Mouse (Mus musculus) cerebellum, postnatal 4 days (tissue): ENCODE measurements at regions not wholly inside any gene's neighbourhood (a gene's known extent, or its start where the extent isn't known, plus 50 kb on each side); places are given as distances from the start of the nearest gene placed in this dataset.
"Not testable (repeated sequence)": the region's sequence is repeated elsewhere in the genome, so short reads cannot be mapped to it uniquely, and the experiment has no call there.

Experiments
- DNase-seq, 2 experiments: peaks; one replicate each; pipeline ENCODE4 v3.0.0; 2022; ENCODE audit warnings: low spot score in 2 of 2, mixed read lengths in 1 of 2

DNA sequence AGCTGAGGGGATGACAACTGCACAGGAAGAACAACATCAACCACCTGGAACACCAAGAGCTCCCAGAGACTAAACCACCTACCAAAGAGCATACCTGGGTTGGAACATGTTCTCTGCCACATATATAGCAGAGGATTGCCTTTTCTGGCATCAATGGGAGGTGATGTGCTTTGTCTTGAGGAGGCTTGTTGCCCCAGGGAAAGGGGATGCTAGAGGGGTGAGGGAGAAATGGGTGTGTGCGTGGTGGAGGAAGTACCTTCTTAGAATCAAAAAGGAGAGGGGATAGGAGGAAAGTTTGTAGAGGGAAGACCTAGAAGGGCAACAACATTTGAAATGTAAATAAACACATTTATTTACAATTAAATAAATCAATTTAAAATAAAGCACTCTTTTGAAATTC is 358.5 kb upstream of the Pfkp start:
- DNase-seq = no peak

DNA sequence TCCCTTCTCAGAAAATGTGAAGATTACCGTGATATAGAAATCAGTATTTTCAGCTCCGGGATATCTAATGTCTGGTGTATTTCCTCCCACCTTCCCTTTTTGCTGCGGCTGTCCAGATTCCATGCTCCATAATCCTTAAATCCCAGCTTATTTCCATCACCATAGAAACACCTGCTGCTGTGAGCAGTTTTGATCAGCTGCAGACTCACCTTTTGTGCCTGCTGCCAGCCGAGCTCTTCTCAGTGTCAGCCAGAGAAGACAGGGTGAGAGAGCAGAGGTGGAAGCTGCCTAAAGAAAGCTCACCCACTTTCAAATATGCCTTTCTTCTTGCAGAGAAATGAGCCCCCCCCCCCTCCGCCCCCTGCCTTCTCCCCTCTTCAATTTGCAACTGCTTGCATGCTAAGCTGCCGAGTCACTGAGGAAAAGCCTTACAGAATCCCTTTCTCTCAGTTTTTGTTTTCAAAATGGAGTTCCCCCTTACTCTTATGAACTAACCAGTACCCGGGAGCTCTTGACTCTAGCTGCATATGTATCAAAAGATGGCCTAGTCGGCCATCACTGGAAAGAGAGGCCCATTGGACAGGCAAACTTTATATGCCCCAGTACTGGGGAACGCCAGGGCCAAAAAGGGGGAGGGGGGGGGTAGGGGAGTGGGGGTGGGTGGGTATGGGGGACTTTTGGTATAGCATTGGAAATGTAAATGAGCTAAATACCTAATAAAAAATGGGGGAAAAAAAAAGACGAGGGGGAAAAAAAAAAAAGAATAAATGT is 350.1 kb upstream of the Pfkp start:
- DNase-seq = not testable (repeated sequence)

DNA sequence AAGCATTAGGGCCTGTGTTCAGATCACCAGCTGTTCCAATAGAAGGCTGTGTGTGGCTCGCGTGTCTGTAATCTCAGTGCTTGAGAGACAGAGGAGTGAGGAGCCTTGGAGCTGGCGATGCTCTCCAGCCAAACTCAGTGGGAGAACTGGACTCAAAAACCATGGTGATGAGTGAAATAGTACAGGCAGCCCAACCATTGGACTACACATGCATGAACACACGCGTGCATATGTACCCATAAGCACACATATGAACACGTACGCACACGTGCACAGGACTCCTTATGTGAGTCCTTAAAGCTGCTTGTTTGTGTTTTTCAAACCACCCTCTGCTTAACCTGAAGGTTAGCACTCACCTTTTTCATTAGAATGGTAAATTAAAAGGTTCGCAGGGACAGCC is 349.5 kb upstream of the Pfkp start:
- DNase-seq = no peak

DNA sequence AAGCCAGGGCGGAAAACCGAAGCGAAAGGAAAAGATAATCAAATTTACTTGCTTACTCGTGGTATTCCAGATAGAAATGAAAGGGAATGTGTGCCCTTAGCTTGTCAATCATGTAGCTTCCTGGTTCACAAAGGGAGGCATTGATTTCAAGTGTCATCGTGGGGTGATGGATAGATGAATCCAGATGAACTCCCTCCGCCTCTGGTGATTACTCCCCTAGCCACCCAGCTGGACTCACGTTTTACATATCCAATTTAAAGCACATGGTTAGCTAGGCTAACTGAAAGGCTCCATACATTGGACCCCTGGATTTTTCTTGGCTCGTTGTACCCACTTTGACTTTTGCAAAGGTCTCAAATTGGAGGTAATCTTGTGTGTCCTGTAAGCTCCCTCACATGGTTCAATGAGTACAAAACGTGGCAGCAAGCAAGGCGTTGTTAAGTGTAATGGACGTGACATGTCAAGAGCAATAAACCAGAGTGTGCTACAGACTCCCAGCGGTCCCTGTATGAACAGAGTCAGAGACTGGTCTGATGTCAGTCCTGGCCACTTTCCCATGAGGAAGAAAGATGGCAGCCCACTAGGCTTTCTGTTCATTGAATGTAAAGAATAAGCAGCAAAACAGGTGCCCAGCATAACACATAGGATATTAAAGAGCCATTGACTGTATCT is 343.9 kb upstream of the Pfkp start:
- no peak for DNase-seq

DNA sequence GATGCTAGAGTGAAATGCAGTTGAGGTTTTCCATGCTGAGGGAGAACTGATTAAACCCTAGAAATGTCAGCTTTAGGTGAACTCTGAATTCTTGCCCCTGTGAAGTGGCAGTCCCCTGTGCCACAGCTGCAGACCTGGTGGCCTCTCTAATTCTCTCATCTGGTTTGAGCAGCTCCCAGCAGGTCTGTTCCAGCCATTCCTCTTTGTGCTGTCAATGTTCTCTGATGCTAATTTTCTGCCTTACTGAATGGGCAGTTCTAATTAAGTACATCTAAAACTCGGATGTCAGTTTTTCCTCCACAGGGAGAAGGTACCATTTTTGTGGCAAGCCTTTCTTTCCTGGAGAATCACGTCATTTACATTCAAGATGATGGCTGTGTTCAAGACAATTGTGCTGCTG is 343.1 kb upstream of the Pfkp start:
- no peak for DNase-seq

DNA sequence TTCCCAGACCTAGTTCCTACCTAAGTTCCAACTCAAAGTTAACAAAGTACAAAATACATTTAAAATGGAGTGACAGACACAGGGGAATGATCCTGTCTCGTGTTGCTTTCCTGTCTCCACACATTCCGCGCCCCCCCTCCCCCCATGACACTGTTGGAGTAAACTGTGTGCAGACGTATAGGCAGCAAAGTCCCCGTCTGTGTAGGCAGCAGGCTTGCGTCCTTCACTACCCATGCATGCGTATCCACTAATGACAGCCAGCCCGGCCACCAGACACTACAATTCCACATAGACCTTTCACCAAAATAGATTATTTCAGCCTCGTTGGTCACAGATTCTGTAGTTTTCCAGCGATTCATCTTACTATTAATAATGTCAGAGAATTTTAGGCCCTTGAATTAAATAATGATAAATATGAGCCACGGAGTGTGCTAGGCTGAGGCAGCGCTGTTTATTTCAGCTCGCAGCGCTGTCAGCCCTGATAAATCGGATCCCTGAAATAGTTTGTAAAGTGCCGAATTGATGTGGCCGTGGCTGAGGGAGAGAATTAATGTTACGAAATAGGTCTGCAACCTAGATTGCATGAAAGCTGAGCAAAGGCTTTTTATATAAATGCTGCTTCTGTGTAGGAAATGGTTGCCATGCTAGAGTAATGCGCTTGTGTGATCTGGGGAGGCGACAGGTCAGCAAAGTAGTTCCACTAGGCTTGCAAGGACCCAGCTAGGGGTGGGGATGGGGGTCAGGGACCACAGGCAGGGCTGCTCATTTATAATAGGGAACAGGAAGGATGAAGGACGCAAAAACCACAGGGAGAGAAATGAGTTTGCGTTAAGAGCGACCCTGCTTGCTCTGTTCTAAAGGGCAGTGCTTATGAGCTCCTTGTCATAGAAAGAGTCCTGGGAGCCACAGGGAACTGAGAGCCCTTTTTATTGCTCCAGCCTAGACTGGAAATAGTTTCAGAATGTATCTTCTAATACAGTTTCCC is 336.7 kb upstream of the Pfkp start:
- DNase-seq = no peak

DNA sequence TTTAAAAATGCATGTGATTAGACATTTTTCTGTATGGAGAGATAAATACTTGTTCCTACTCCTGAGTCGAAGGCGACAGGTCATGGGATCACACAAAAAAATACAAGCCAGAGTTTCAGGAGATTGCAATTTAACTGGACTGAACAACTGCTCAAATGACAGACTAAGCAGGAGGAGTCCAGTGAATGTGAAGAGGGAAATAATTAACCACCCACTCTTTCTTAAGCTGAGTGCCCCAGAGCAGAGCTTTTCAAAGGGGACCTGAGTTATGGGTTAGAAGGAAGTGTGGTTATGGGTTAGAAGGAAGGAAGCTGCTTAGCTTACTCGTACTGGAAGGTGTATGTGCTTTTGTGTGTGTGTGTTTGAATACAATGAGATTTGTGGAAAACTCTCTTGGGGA is 307.1 kb upstream of the Pfkp start:
- no peak for DNase-seq

DNA sequence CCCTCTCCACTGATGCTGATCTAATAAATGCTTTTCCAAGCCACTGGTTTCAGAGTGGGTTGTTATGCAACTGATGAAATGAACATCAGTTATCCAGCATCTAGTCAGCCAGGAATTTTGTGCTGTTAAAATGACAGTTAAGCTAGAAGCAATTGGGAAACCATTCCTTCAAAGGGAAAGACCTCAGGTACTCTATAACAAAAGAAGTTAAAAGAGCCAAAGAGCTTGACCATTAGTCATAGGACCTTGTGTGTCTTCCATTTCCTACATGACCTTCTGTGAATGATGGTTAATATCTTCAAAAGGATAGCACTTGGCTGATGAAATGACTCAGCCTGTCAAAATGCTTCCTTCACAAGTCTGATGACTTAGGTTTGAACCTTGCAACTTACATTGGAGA is 275.6 kb upstream of the Pfkp start:
- DNase-seq = no peak

DNA sequence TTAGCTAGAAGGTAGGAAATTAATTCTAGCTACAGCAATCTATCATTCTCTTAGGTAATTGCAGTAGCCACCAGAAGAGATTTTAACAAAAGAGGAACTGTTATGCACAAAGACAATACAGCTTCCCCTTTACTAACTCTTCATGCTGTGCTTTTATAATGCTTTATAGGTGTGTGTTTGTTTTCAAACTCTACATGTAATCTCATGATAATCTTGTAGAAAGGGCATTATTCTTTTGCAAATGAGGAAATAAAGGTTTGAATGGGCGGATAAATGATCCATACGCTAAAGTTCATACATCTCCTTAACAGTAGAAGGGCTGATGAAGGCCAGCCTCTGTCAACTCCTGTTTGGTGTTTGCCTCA is 273.8 kb upstream of the Pfkp start:
- DNase-seq = no peak

DNA sequence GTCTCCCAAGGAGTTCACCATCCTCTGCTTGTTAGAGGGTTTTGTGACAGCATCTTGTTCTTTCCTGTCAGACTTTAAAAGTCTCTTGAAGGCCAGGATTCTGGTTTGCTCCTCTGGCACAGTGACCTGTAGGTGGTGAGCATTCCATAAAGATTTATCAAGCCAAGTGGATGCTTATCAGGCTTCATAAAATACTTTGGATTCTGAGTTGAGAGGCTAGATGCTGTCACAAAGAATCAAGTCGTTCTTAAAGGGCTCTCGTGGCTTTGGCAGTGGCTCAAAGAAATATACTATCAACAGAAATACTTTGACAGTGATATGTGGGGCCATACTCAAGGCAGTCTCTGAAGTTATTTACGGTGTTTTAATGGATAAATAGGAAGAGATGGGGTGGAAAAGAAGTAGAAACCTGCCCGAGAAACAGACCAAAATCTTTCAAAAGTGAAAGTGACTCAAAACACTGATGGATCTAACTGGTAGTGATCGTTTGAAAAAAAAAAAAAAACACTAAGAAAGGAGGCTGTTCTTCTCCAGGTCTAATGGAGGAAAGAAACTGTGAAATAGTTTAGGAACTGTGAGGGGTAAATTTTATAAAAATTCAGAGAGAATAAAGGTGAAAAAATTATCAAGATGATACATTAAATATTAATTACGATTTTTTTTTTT is 273.2 kb upstream of the Pfkp start:
- no peak for DNase-seq

DNA sequence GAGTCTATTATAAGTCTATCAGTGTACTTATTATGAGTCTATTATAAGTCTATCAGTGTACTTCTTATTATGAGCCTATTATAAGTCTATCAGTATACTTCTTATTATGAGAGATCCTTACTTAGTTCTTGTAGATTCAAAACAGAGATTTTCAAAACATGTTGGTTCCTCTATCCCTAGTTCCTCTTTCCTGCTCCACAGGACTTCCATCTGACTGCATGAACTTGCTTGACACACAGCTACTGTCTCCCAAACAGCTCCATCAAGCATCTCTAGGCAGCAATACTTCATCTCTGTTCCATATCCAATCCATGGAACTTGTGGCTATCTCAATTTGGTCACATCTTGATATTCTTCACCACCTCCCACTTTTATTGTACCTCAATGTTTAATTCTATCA is 257.4 kb upstream of the Pfkp start:
- no peak for DNase-seq

DNA sequence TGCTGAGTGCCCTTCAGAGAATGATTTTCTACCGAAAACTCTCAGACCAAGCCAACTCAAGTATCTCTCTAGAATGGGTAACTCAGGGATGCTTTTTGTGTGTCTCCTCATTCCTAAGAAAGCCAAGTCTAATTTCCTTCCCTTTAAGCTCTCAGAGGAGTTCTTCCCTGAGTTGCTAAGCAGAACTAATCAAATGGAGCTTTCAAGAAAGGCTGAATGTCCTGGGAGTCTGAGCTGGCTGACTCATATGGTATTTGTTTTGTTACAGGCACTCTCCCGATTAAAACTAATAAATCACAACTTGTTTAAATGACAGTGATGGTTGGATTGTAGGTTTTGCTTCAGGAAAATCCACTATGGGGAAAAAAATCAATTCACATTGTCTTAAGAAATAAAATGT is 253.1 kb upstream of the Pfkp start:
- no peak for DNase-seq

DNA sequence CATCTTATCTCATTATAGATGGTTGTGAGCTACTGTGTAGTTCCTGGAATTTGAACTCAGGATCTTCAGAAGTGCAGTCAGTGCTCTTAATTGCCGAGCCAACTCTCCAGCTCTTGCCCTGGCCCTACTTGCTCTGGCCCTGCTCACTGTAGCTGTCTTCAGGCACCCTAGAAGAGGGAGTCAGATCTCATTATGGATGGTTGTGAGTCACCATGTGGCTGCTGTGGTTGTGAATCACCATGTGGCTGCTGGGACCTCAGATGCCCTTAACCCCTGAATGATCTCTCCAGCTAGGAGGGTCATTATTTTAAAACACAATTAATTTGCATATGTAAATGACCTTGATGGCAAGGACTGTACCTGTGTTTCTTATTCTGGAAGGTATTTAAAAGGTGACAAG is 249.1 kb upstream of the Pfkp start:
- no peak for DNase-seq

DNA sequence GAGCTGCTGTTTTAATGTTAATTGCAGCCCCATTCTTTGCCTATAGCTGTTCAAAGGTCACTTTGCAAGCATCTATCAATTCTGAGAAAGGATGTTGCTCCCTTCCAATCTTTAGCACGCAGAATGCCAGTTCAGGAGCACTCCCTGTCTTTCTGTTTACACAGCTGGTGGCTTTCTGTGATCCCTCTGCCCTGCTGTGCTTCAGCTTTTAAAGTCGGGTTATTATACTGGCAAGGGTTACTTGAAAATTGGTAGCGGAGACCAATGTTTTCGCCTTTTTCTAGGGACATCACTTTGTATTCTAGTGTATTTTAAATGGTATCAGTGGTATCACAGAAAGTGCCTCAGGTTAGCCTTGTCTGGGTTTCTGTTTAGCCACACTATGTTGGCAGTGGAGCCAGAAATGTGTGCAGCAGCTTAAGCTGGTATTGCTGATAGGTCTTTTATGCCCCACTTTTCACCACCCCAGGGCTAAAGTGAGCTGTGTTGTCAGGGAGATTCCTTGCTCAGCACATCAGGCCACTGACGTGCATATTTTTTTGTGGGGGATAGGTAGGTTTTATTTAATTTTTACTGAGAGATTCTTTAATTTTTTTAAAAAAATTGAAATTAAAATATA is 243.0 kb upstream of the Pfkp start:
- no peak for DNase-seq

DNA sequence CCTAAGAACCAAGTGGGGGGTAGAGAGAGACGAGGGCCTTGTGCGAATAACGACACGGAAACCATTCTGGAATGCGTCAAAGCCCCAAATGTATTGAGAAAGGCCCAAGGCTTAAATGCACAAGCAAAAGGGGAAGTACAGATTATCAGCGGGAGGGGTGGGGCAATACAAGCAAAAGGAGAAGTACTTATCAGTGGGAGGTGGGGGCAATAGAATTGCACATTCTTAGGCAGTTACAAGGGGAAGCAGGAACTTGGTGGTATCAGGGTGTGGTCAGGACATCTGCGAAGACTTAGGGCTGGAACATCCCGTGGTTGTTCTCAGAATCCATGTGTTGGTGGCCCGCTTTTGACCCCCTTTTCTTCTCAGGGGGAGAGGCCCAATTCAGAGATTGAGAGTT is 240.9 kb upstream of the Pfkp start:
- not testable (repeated sequence) for DNase-seq

DNA sequence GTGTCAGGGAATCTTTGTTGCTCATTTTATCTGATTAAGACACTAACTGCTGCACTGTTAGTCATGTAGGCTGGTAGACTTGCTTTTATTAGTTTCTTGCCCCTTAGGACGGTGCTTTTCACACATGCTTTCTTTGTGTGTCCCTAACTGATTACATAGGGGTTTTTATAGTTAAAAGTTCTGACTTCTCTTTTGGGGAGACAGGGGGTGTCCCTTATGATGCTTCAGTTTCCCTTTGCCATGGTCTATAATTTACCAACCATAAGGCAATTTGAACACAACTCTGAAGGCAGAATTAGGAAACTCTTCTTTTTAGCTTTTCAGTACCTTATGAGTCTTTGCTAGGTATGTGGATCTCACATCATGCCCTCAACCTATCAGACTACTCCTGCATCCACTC is 239.8 kb upstream of the Pfkp start:
- no peak for DNase-seq

DNA sequence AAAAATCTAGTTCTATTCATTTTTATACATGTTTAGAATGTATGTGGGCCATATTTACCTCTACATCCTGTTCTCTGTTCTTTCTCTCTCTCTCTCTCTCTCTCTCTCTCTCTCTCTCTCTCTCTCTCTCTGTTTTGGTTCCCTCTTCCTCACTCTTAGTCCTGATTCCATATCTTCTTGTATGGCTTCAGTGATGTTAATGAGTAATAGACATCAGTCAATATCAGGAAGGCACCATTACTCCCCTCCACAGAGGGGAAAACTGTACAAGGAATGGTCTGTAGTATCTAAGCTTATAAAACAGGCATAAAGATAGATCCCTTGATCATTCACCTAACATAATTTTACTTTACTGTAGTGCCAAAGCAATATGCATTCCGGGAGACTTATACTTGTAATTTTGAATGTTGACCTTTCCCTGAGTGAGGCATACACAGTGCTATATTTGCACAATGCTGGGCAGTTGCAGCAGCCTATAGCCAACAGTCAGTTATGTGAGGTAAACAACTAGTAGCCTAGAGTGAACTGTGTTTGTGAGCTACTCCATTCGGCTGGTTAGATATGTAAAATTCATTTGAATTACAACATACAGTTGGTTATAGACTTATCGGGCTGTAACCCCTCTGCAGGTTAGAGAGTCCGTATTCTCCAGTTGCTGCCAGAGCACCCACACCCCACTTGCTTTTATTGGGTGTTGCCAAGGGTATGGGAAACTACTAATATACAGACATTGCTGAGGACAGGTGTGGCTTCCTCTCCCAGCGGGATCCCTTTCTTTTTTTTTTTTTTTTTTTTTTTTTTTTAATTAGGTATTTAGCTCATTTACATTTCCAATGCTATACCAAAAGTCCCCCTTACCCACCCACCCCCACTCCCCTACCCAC is 228.7 kb upstream of the Pfkp start:
- DNase-seq = no peak

DNA sequence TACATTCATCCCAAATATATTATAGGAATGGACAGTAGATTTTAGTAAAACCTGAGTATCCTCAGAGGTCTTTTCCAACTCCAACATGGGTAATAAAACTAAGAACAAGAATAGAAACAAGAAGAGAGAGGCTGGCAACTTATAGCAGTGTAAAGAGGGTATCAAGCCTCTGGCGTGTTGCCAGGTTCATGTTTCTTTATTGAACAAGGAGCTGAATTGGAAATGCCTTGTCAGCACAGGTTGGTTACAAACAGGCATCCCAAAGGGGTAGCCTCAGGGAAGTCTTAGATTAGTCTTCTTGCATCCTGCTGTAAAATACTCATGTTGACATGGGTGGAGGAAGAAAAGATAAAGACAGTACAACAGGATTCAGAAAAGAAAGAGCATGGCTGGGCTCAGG is 213.6 kb upstream of the Pfkp start:
- no peak for DNase-seq

DNA sequence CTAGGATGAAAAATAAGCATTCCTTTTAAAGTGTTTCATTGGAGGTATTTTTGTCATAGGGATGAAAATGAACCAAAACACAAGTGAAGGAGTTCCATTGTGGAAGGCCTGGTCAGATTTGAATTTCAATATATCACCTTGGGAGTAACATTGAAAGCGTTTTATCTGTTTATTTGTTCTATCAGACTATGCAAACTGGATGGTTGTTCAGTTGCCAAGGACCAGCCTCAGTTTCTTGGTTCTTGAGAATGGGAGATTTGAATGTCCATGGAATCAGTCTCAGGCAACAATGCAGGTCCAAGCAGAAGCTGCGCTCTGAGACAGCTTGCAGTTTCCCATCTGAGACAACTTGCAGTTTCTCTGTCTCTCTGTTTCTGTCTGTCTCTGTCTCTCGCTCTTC is 211.0 kb upstream of the Pfkp start:
- no peak for DNase-seq
